Mouse (Mus musculus): ENCODE measurements around the gene Fam240b.
"Not testable (repeated sequence)": the region's sequence is repeated elsewhere in the genome, so short reads cannot be mapped to it uniquely, and the experiment has no call there.

Gene Fam240b

GRCm38 (mm10) chr13:64497692-64498091 is at the start of gene Fam240b:
Gene Fam240b, minus strand, starts transcription at chr13:64497792.
- no peak for DNase-seq (ENCODE audit: low spot score in 2 of 2)

GRCm38 (mm10) chr13:64530139-64530538 is 32.5 kb upstream of the Fam240b start:
- no peak for DNase-seq (ENCODE audit: low spot score in 2 of 2)

GRCm38 (mm10) chr13:64526515-64527285 is 29.1 kb upstream of the Fam240b start:
- DNase-seq (ENCODE audit: low spot score in 2 of 2) = no peak

GRCm38 (mm10) chr13:64514247-64514646 is 16.7 kb upstream of the Fam240b start:
- no peak for DNase-seq (ENCODE audit: low spot score in 2 of 2)

GRCm38 (mm10) chr13:64511616-64512015 is 14.0 kb upstream of the Fam240b start:
- DNase-seq (ENCODE audit: low spot score in 2 of 2) = no peak

GRCm38 (mm10) chr13:64507361-64507760 is 9.8 kb upstream of the Fam240b start:
- no peak for DNase-seq (ENCODE audit: low spot score in 2 of 2)

GRCm38 (mm10) chr13:64502833-64503232 is 5.2 kb upstream of the Fam240b start:
- DNase-seq (ENCODE audit: low spot score in 2 of 2) = no peak

GRCm38 (mm10) chr13:64493586-64493985 is 4.0 kb downstream of the Fam240b start:
- DNase-seq (ENCODE audit: low spot score in 2 of 2) = no peak

GRCm38 (mm10) chr13:64489886-64490285 is 7.7 kb downstream of the Fam240b start:
- DNase-seq (ENCODE audit: low spot score in 2 of 2) = no peak

- no peak for DNase-seq (ENCODE audit: low spot score in 2 of 2)
Measured at GRCm38 (mm10) chr13:64479960-64480359, 17.6 kb downstream of the Fam240b start.

- DNase-seq (ENCODE audit: low spot score in 2 of 2) = no peak
Measured at GRCm38 (mm10) chr13:64477968-64478367, 19.6 kb downstream of the Fam240b start.

- DNase-seq (ENCODE audit: low spot score in 2 of 2) = peak in 1 of 2 experiments; percentile 21
Measured at GRCm38 (mm10) chr13:64467886-64468285, 29.7 kb downstream of the Fam240b start.

- DNase-seq (ENCODE audit: low spot score in 2 of 2) = no peak
Measured at GRCm38 (mm10) chr13:64465166-64465565, 32.4 kb downstream of the Fam240b start.

GRCm38 (mm10) chr13:64462581-64462980 is 35.0 kb downstream of the Fam240b start:
- no peak for DNase-seq (ENCODE audit: low spot score in 2 of 2)

- no peak for DNase-seq (ENCODE audit: low spot score in 2 of 2)
Measured at GRCm38 (mm10) chr13:64458181-64458580, 39.4 kb downstream of the Fam240b start.

- DNase-seq (ENCODE audit: low spot score in 2 of 2) = not testable (repeated sequence)
Measured at GRCm38 (mm10) chr13:64457225-64457978, 40.2 kb downstream of the Fam240b start.

- no peak for DNase-seq (ENCODE audit: low spot score in 2 of 2)
Measured at GRCm38 (mm10) chr13:64450001-64450794, 47.4 kb downstream of the Fam240b start.

GRCm38 (mm10) chr13:64448729-64449128 is 48.9 kb downstream of the Fam240b start:
- DNase-seq (ENCODE audit: low spot score in 2 of 2) = no peak

- DNase-seq (ENCODE audit: low spot score in 2 of 2) = no peak
Measured at GRCm38 (mm10) chr13:64447947-64448346, 49.6 kb downstream of the Fam240b start.

- DNase-seq (ENCODE audit: low spot score in 2 of 2) = no peak
Measured at GRCm38 (mm10) chr13:64445254-64445920, 52.2 kb downstream of the Fam240b start.

GRCm38 (mm10) chr13:64443263-64443894 is 54.2 kb downstream of the Fam240b start:
- DNase-seq (ENCODE audit: low spot score in 2 of 2) = peak in 1 of 2 experiments; percentile 46
